Mouse (Mus musculus): ENCODE measurements around the gene Ccl11. TPM values are rescaled to one million over a fixed set of nuclear protein-coding genes. Genes with fewer than 3 reads are reported as not detected.

Ccl11 gene
- polyA plus RNA-seq, 1 experiment from 2014 or later: 0.31 TPM

GRCm38 (mm10) chr11:82047746-82048415 lies 9.7 kb upstream of the Ccl11 start:
- WGBS: 39% methylated on average over 6 of the region's 6 CpGs
- no peaks in the 10 kb centered on the region for H3K27me3 ChIP-seq (ENCODE audit: control insufficient read depth, insufficient read depth, low read length)
- no peak for ATAC-seq (ENCODE audit: insufficient number of reproducible peaks, insufficient read depth, low FRiP score, low read depth)
- no peak overlapping the region for H3K9ac ChIP-seq (ENCODE audit: low read length)
- peaks cover 0 to 2% of the 10 kb centered on the region in 2 experiments; a peak in 1 of 4 replicates for H3K4me1 ChIP-seq (ENCODE audit: control insufficient read depth in 2 of 2, insufficient read depth in 2 of 2, low read length in 2 of 2)
- no peak overlapping the region for H3K27ac ChIP-seq (replicated peaks in 1 of 2; ENCODE audit: control insufficient read depth in 1 of 2, insufficient read depth in 1 of 2, low read depth in 2 of 2, low read length in 2 of 2)
- no peak overlapping the region for H3K4me3 ChIP-seq (ENCODE audit: control insufficient read depth in 1 of 2, insufficient read depth in 1 of 2, low read depth in 1 of 2, low read length in 2 of 2)
- H3K9me3 ChIP-seq (ENCODE audit: control insufficient read depth, low read length): no peaks in the 10 kb centered on the region
- no peak overlapping the region for H3K4me2 ChIP-seq (ENCODE audit: low read length)
- H3K36me3 ChIP-seq (ENCODE audit: control insufficient read depth, insufficient read depth, low read length): no peaks in the 10 kb centered on the region

GRCm38 (mm10) chr11:82053849-82054248 lies 3.8 kb upstream of the Ccl11 start:
- no peak for ATAC-seq (ENCODE audit: insufficient number of reproducible peaks, insufficient read depth, low FRiP score, low read depth)
- Histone ChIP-seq H3K9ac (ENCODE audit: low read length) (no peak overlapping the region), H3K4me3 (ENCODE audit: control insufficient read depth in 1 of 2, insufficient read depth in 1 of 2, low read depth in 1 of 2, low read length in 2 of 2) (no peak overlapping the region), H3K36me3 (ENCODE audit: control insufficient read depth, insufficient read depth, low read length) (no peaks in the 10 kb centered on the region), H3K27me3 (ENCODE audit: control insufficient read depth, insufficient read depth, low read length) (no peaks in the 10 kb centered on the region; the same call in 1 of the 2 replicates), H3K4me1 (ENCODE audit: control insufficient read depth in 2 of 2, insufficient read depth in 2 of 2, low read length in 2 of 2) (no peaks in the 10 kb centered on the region), H3K9me3 (ENCODE audit: control insufficient read depth, low read length) (no peaks in the 10 kb centered on the region), H3K27ac (replicated peaks in 1 of 2; ENCODE audit: control insufficient read depth in 1 of 2, insufficient read depth in 1 of 2, low read depth in 2 of 2, low read length in 2 of 2) (no peak overlapping the region), H3K4me2 (ENCODE audit: low read length) (no peak overlapping the region)
- 72% methylated on average over 7 of the region's 7 CpGs for WGBS

GRCm38 (mm10) chr11:82062226-82062625 lies 4.6 kb downstream of the Ccl11 start:
- Histone ChIP-seq H3K4me1 (ENCODE audit: control insufficient read depth in 2 of 2, insufficient read depth in 2 of 2, low read length in 2 of 2) (no peaks in the 10 kb centered on the region), H3K36me3 (ENCODE audit: control insufficient read depth, insufficient read depth, low read length) (no peaks in the 10 kb centered on the region), H3K9me3 (ENCODE audit: control insufficient read depth, low read length) (no peaks in the 10 kb centered on the region), H3K27ac (replicated peaks in 1 of 2; ENCODE audit: control insufficient read depth in 1 of 2, insufficient read depth in 1 of 2, low read depth in 2 of 2, low read length in 2 of 2) (no peak overlapping the region), H3K4me3 (ENCODE audit: control insufficient read depth in 1 of 2, insufficient read depth in 1 of 2, low read depth in 1 of 2, low read length in 2 of 2) (no peak overlapping the region), H3K27me3 (ENCODE audit: control insufficient read depth, insufficient read depth, low read length) (no peaks in the 10 kb centered on the region), H3K9ac (ENCODE audit: low read length) (no peak overlapping the region), H3K4me2 (ENCODE audit: low read length) (no peak overlapping the region)
- 62% methylated on average over 3 of the region's 3 CpGs for WGBS
- no peak for ATAC-seq (ENCODE audit: insufficient number of reproducible peaks, insufficient read depth, low FRiP score, low read depth)

DNA sequence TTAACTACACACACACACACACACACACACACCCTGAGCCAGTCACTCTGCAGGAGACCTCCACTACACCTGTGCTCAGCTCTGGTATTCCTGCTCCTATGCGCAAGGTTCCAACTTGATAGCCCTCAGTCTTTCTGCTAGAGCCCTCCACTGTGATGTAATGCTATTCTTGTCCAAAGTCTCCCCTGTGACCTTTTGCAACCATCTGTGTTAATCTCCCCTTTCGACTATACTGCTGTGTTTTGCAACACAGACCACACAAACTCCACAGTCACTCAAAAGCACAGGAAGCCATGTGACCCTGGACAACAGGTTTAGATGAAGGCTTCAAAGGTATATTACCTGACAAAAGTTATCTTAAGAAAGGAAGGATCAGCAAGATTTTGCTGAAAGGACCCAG lies 5.8 kb downstream of the Ccl11 start:
- ATAC-seq (ENCODE audit: insufficient number of reproducible peaks, insufficient read depth, low FRiP score, low read depth): no peak

DNA sequence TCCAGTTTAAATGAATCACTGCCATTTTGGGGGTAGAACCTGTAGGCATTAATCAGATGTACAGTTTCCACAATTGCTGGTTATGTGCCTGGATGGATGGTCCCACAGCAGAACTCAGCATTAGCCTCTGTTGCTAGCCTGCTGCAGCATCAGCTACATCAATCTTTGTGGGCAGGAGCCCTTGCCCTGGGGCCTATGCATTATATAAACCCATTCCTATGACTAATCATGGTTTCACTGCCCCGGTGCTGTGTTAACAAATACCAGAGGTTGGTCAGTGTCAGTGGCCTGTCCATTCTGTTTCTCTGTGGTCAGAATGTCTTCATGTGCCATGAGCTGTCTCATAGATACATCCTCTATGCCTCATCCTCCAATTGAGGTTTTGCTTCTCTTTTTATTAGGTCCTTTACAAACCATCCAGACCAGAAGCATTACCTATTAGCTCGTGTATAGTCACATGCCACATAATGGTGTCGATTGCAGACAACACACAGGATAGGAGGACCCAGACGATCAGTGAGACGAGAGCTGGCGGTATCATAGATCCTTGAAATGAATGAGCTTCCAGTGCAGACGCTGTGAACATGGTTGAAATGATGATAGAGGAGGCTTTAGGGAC lies 9.4 kb downstream of the Ccl11 start:
- 70% methylated on average over 7 of the region's 7 CpGs for WGBS
- H3K9ac ChIP-seq (ENCODE audit: low read length): no peak overlapping the region
- H3K4me2 ChIP-seq (ENCODE audit: low read length): no peak overlapping the region

More for the DNA sequence above, 5.8 kb downstream of the Ccl11 start:
- WGBS: 68% methylated on average over 2 of the region's 2 CpGs
- Histone ChIP-seq H3K9ac (ENCODE audit: low read length) (no peak overlapping the region), H3K4me3 (ENCODE audit: control insufficient read depth in 1 of 2, insufficient read depth in 1 of 2, low read depth in 1 of 2, low read length in 2 of 2) (no peak overlapping the region), H3K27ac (replicated peaks in 1 of 2; ENCODE audit: control insufficient read depth in 1 of 2, insufficient read depth in 1 of 2, low read depth in 2 of 2, low read length in 2 of 2) (no peak overlapping the region), H3K4me2 (ENCODE audit: low read length) (no peak overlapping the region), H3K36me3 (ENCODE audit: control insufficient read depth, insufficient read depth, low read length) (no peaks in the 10 kb centered on the region), H3K27me3 (ENCODE audit: control insufficient read depth, insufficient read depth, low read length) (no peaks in the 10 kb centered on the region), H3K4me1 (ENCODE audit: control insufficient read depth in 2 of 2, insufficient read depth in 2 of 2, low read length in 2 of 2) (no peaks in the 10 kb centered on the region), H3K9me3 (ENCODE audit: control insufficient read depth, low read length) (no peaks in the 10 kb centered on the region)

GRCm38 (mm10) chr11:82071076-82071475 lies 13.5 kb downstream of the Ccl11 start:
- Histone ChIP-seq H3K9me3 (ENCODE audit: control insufficient read depth, low read length) (0 out of 2 replicates have a peak, but pooled peaks cover 2% of the 10 kb centered on the region), H3K9ac (ENCODE audit: low read length) (no peak overlapping the region), H3K4me3 (ENCODE audit: control insufficient read depth in 1 of 2, insufficient read depth in 1 of 2, low read depth in 1 of 2, low read length in 2 of 2) (no peak overlapping the region), H3K36me3 (ENCODE audit: control insufficient read depth, insufficient read depth, low read length) (no peaks in the 10 kb centered on the region), H3K4me1 (ENCODE audit: control insufficient read depth in 2 of 2, insufficient read depth in 2 of 2, low read length in 2 of 2) (no peaks in the 10 kb centered on the region), H3K4me2 (ENCODE audit: low read length) (no peak overlapping the region), H3K27me3 (ENCODE audit: control insufficient read depth, insufficient read depth, low read length) (no peaks in the 10 kb centered on the region), H3K27ac (replicated peaks in 1 of 2; ENCODE audit: control insufficient read depth in 1 of 2, insufficient read depth in 1 of 2, low read depth in 2 of 2, low read length in 2 of 2) (no peak overlapping the region)
- WGBS: 73% methylated on average over 3 of the region's 3 CpGs
- no peak for ATAC-seq (ENCODE audit: insufficient number of reproducible peaks, insufficient read depth, low FRiP score, low read depth)

More for the DNA sequence above, 9.4 kb downstream of the Ccl11 start:
- H3K4me1 ChIP-seq (ENCODE audit: control insufficient read depth in 2 of 2, insufficient read depth in 2 of 2, low read length in 2 of 2): no peaks in the 10 kb centered on the region
- H3K36me3 ChIP-seq (ENCODE audit: control insufficient read depth, insufficient read depth, low read length): no peaks in the 10 kb centered on the region
- no peak overlapping the region for H3K4me3 ChIP-seq (ENCODE audit: control insufficient read depth in 1 of 2, insufficient read depth in 1 of 2, low read depth in 1 of 2, low read length in 2 of 2)
- H3K9me3 ChIP-seq (ENCODE audit: control insufficient read depth, low read length): no peaks in the 10 kb centered on the region
- no peak for ATAC-seq (ENCODE audit: insufficient number of reproducible peaks, insufficient read depth, low FRiP score, low read depth)
- no peaks in the 10 kb centered on the region for H3K27me3 ChIP-seq (ENCODE audit: control insufficient read depth, insufficient read depth, low read length)
- no peak overlapping the region for H3K27ac ChIP-seq (replicated peaks in 1 of 2; ENCODE audit: control insufficient read depth in 1 of 2, insufficient read depth in 1 of 2, low read depth in 2 of 2, low read length in 2 of 2)

GRCm38 (mm10) chr11:82072374-82072773 lies 14.8 kb downstream of the Ccl11 start:
- Histone ChIP-seq H3K27ac (replicated peaks in 1 of 2; ENCODE audit: control insufficient read depth in 1 of 2, insufficient read depth in 1 of 2, low read depth in 2 of 2, low read length in 2 of 2) (no peak overlapping the region), H3K36me3 (ENCODE audit: control insufficient read depth, insufficient read depth, low read length) (no peaks in the 10 kb centered on the region), H3K4me2 (ENCODE audit: low read length) (no peak overlapping the region), H3K4me3 (ENCODE audit: control insufficient read depth in 1 of 2, insufficient read depth in 1 of 2, low read depth in 1 of 2, low read length in 2 of 2) (no peak overlapping the region), H3K9me3 (ENCODE audit: control insufficient read depth, low read length) (0 out of 2 replicates have a peak, but pooled peaks cover 2% of the 10 kb centered on the region), H3K27me3 (ENCODE audit: control insufficient read depth, insufficient read depth, low read length) (no peaks in the 10 kb centered on the region), H3K4me1 (ENCODE audit: control insufficient read depth in 2 of 2, insufficient read depth in 2 of 2, low read length in 2 of 2) (no peaks in the 10 kb centered on the region), H3K9ac (ENCODE audit: low read length) (no peak overlapping the region)
- no peak for ATAC-seq (ENCODE audit: insufficient number of reproducible peaks, insufficient read depth, low FRiP score, low read depth)
- WGBS: 57% methylated on average over 1 of the region's 1 CpGs
